Mouse (Mus musculus): ENCODE measurements around the gene Gca. TPM values are rescaled to one million over a fixed set of nuclear protein-coding genes. Genes with fewer than 3 reads are reported as not detected.

The Gca gene
- polyA plus RNA-seq (2017; shearing (Covaris generic)): 1 to 10 TPM in 1 of 2 experiments, under 1 TPM in 1; 0.81 to 1.2 TPM

DNA sequence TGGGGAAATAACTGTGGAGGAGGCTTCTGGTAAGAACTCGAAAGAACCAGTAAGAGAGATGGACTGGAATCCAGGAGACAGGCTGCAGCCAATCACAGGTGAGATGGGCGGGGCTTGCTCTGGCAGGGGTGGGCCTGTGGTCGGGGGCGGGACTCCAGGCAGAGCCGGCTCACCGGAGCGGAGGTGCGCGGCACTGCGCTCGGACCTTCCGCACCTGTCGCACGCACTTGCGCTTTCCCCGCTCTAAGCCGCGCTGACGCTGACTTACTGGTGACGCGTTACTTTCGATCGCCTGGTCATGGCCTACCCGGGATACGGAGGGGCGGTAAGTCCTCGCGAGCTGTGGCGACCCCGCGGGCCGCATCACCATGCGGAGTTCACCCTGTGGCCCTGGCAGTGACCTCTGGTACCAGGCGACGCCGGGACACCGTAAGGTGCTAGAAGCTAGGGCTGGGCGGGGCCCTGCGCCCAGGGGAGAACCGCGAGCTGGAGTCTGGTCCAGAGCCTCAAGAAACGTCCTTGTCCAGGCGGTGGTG lies at the start of gene Gca:
Gene Gca (plus strand): TSS at position 151 of the 536 bp plus-strand sequence.

DNA sequence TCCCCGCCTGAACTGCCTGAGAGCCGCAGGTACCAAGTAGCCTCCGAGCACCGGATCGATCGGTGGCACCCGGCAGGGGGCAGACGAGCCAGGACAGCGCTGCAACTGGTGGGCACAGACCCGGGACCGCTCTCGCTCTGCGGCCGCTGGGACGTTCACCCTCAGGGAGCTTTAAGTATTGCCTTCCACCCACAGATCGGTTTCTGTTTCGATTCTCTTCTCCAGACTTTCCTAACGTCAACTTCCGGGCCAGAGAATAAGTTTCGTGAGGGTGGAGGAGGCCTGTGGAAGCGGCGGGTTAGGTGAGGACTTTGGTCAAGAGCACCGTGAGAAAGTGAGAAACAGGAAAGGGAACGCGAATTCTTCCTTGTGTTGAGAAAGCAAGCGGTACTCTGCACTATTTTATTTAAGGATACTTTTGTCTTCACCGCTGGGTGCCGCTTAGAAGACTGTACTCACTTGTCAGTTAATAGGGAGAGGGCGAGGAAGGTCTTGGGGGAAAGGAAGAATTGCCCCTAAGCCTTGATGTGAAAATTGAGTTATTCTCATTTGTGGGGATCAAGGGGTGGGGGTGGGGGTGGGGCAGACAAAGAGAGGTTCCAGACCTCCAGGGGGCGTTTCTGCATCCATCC lies 18.0 kb upstream of the Gca start, which contains the start of gene Ifih1:
Gene Ifih1 (minus strand): TSS at position 242 of the 632 bp plus-strand sequence.

Other genes with a start within 250 kb of the Gca start
- gene Gcg, start 180.6 kb upstream of the Gca start, polyA plus RNA-seq (2017; shearing (Covaris generic)): not detected
- gene Fap, start 90.2 kb upstream of the Gca start, polyA plus RNA-seq (2017; shearing (Covaris generic)): under 1 TPM; 0.23 to 0.24 TPM
- gene Ifih1, start 18.0 kb upstream of the Gca start, polyA plus RNA-seq (2017; shearing (Covaris generic)): 10 to 100 TPM; 17.2 to 22.1 TPM

Data from activated CD4-positive, CD25-positive, alpha-beta regulatory T cell (primary cell).